Mouse (Mus musculus) lung, postnatal 10 days (tissue): ENCODE data around the gene Efcab11.

ENCODE experiments used
- DNase-seq: peaks from one replicate; pipeline ENCODE4 v3.0.0; 2021

Gene Efcab11

GRCm38 (mm10) chr12:99795921-99796320 lies 88.3 kb downstream of the Efcab11 start:
- no peak for DNase-seq

GRCm38 (mm10) chr12:99794792-99795620 lies 89.2 kb downstream of the Efcab11 start:
- DNase-seq: no peak

GRCm38 (mm10) chr12:99794158-99794515 lies 90.1 kb downstream of the Efcab11 start:
- no peak for DNase-seq

GRCm38 (mm10) chr12:99793465-99794157 lies 90.6 kb downstream of the Efcab11 start:
- DNase-seq: no peak

- DNase-seq: no peak
Observed at GRCm38 (mm10) chr12:99789283-99789960, 94.8 kb downstream of the Efcab11 start.

- no peak for DNase-seq
Observed at GRCm38 (mm10) chr12:99781774-99782173, 102.5 kb downstream of the Efcab11 start.

GRCm38 (mm10) chr12:99780396-99780795 lies 103.8 kb downstream of the Efcab11 start:
- DNase-seq: no peak

GRCm38 (mm10) chr12:99779908-99780307 lies 104.3 kb downstream of the Efcab11 start:
- DNase-seq: no peak

- no peak for DNase-seq
Observed at GRCm38 (mm10) chr12:99776497-99777139, 107.6 kb downstream of the Efcab11 start.

GRCm38 (mm10) chr12:99774864-99775263 lies 109.4 kb downstream of the Efcab11 start:
- DNase-seq: no peak

GRCm38 (mm10) chr12:99773636-99774193 lies 110.5 kb downstream of the Efcab11 start:
- DNase-seq: no peak

GRCm38 (mm10) chr12:99771018-99771417 lies 113.2 kb downstream of the Efcab11 start:
- DNase-seq: no peak

- DNase-seq: no peak
Observed at GRCm38 (mm10) chr12:99769626-99770025, 114.6 kb downstream of the Efcab11 start.

- no peak for DNase-seq
Observed at GRCm38 (mm10) chr12:99767691-99768090, 116.5 kb downstream of the Efcab11 start.

GRCm38 (mm10) chr12:99765979-99766378 lies 118.3 kb downstream of the Efcab11 start:
- DNase-seq: no peak

- DNase-seq: no peak
Observed at GRCm38 (mm10) chr12:99764053-99764452, 120.2 kb downstream of the Efcab11 start.

- DNase-seq: peak; percentile 65
Observed at GRCm38 (mm10) chr12:99757754-99758526, 126.3 kb downstream of the Efcab11 start.

GRCm38 (mm10) chr12:99756914-99757687 lies 127.1 kb downstream of the Efcab11 start:
- no peak for DNase-seq

- DNase-seq: no peak
Observed at GRCm38 (mm10) chr12:99756213-99756612, 128.0 kb downstream of the Efcab11 start.

- DNase-seq: no peak
Observed at GRCm38 (mm10) chr12:99752986-99753385, 131.3 kb downstream of the Efcab11 start.

GRCm38 (mm10) chr12:99749391-99749790 lies 134.8 kb downstream of the Efcab11 start:
- no peak for DNase-seq
